Mouse (Mus musculus): Measurements from ENCODE around the gene Ssbp3. TPM values are rescaled to one million over a fixed set of nuclear protein-coding genes. Genes with fewer than 3 reads are reported as not detected.
A peak's percentile ranks its signal among the peaks of the same experiment; 100 is the strongest.

The Ssbp3 gene
- total RNA-seq, 2 experiments from 2014 or later = 106 to 119 TPM

DNA sequence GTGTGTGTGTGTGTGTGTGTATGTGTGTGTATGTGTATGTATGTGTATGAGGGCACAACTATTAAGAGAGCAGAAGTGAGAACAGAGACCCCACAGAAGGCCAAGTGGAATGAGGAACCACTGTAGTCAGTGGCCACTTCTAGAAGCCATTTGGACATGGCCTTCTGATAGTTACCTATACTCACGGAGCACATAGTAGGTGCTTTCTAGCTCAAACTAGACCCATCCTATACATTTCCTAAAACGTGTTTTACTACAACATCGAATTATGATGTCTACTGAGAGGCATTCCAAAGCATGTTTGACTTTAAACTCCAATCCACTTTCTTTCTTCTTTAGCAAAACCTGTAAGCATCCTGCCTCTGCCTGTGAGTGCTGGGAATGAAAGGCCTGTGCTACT lies 4.6 kb upstream of the Ssbp3 start:
- no peak for DNase-seq (ENCODE audit: low spot score in 2 of 2)

DNA sequence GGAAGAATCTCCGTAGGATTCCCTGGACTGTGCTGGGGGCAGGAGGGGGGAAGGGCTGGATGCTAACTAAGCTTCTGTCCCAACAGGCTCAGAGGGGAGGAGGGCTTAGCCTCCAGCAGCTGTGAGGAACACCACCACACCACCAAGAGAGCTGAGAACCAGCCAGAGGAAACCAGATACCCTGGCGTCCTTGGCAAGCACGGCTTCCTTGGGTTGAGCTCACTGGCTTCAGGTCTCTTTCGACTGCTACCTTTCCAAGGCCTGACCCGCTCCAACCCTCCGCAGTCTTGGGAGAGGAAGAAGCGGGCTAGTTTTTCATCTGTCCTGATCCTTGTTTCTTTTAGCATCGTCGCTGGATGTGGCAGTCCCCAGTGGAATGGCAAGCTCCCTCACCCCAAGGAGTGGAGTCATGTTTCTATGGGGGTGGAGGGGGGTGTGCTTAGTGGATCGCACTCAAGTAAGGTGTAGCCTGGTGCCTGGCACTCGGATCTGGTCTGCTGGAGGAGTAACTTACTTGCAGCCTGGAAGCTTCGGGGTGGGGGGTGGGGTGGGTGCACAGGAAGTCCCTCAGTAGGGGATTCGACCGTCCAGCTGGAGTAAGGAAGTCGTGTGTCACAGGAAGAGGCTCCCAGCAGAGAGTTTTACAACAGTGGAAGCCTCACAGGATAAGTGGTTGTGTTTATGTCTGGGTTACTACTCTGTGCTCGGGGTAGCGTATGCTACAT lies 2.6 kb upstream of the Ssbp3 start:
- no peak for DNase-seq (ENCODE audit: low spot score in 2 of 2)

DNA sequence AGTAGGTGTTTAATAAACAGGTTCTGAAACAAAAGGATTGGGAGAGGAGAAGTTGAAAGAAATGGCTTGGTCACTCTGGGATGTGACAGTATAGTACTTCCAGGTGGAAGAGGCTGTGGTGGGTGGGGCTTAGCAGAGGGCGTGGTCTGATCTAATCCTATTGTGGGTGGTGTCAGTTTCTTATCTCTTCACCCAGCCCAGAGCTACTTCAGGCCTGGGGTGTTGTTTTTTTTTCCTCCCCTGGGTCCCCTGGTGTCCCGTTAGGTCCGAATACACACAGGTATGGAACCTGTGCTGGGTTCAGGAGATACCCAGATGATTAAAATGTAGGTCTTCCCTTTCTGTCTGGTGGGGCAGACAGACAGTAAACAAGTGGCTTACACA lies 2.1 kb upstream of the Ssbp3 start:
- no peak for DNase-seq (ENCODE audit: low spot score in 2 of 2)

DNA sequence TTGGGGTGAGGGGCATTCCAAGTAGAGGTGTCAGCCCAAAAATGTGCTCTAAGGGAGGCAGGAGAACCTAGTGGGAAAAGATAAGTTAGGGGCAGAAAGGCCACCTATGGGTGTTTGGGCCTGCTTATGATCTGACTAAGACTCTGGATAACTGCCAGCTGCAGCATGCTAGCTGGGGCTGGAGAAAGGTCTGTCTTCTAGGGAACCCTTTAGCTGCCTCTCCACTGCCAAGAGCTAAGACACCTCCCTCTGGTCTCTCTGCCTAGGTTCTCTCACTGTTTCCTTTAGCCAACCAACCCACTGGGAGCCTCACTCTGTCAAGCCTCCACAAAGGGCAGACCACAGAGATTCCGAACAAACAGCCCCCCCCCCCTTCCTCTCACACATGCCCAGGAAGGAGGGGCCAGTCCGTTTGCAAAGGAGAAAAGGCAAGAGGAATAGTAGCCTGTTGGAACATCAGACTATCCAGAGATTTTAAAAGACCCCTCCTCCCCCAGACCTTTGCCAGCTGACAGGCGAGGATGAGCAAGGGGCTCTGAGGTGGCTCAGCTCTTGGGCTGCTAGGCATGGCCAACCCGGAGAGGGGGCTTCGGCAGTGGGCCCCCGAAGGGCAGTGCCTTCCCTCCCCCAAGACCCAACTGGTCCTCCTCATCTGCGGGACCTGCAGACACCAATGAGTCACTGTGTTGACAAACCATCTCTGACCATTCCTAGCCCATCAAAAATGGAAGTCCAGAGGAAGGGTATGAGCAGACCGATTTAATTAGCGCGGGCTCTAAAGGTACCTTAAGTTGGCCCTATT lies 1.4 kb upstream of the Ssbp3 start:
- no peak for DNase-seq (ENCODE audit: low spot score in 2 of 2)

DNA sequence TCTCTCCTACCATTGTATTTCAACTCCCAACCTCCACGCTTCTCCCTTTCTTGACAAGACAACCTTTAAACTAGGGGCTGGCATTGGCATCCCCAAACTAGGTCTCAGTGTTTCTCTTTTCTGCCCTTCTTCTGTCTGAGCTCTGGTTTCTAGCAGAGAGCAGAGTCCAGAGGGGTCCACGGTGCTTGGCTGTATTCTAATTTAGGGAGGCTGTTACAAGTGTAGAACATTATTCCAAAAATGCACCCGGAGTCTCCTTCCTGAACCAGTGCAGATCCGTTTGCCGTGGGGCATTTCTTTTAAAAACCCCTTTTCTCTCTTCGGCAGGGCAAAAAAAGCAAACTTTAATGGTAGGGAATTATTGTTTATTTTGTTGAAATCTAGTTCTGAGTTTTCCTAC lies 704 bp upstream of the Ssbp3 start:
- peak; percentile 31 to 34 for DNase-seq (ENCODE audit: low spot score in 2 of 2)

DNA sequence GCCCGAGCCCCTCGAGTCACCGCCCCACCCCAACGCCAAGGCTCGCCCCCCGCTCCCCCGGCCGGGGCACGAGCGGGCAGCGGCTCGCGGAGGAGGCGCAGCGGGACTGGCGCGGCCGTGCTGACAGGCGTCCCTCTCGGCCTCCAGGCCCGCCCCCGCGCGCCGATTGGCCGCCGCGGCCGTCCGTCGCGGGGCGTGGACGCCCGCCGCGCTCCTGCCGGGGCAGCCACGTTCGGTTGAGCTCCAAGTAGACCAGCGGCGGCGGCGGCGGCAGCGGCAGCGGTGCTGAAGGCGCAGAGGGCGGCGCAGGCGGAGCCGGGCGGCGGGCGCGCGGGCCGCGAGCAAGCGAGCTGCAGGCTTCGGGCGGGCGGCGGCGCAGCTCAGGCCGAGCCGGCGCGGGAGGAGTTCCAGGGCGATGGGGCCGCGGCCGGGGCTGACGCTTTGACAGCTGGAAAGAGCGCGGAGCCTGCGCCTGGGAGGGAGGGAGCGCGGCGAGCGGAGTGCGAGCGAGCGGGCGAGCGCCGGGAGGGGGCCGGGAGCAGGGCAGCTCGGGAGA lies 823 bp downstream of the Ssbp3 start:
- DNase-seq (ENCODE audit: low spot score in 2 of 2) = peak; percentile 87 to 94

DNA sequence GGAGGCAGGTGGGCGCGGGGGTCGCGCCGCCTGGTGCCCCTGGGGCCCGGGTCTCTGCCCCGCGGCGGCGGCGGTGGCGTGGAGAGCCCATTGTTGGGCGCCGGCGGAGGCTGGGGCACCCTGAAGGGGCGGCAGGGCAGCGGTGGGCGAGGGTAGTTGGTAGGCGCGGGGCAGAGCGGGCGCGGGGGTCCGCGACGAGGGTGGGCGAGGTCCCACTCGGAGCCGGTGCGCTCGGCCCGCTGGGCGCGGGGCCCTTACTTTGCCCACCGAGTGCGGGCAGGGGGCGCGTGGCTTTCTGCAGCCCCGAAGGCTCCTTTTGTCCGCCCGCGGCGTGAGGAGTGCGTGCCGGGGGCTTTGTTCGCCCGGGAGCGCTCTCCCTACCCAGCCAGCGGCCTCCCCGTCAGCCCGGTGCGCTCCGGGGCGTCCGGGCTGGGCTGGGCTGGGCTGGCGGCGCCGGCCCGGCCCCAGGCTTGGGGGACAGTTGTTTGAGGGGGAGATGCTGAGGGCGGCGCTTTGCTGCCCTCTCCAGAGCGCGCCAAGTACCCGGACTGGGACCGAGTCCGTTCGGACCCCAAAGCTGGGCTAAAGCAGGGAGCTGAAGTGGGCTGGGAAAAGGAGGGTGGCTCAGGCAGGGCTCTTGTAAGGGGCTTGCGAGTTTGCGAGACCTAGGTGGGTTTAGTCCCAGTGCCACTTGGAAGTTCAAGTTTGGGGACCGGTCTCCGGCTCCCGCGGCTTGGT lies 1.6 kb downstream of the Ssbp3 start:
- DNase-seq (ENCODE audit: low spot score in 2 of 2) = peak in 1 of 2 experiments; percentile 21

DNA sequence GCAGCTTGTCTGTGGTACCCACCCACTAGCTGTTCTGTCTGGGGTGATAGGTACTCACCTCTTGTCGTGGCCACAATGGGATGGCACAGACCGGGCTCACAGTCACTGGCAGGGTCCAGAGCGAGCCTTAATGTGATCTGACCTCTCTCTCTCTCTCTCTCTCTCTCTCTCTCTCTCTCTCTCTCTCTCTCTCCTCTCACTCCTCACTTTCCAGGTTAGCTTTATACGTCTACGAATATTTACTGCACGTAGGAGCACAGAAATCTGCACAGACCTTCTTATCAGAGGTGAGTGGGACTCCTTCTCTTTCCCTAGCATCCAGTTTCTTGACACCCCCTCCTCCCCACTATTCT lies 2.2 kb downstream of the Ssbp3 start:
- no peak for DNase-seq (ENCODE audit: low spot score in 2 of 2)

DNA sequence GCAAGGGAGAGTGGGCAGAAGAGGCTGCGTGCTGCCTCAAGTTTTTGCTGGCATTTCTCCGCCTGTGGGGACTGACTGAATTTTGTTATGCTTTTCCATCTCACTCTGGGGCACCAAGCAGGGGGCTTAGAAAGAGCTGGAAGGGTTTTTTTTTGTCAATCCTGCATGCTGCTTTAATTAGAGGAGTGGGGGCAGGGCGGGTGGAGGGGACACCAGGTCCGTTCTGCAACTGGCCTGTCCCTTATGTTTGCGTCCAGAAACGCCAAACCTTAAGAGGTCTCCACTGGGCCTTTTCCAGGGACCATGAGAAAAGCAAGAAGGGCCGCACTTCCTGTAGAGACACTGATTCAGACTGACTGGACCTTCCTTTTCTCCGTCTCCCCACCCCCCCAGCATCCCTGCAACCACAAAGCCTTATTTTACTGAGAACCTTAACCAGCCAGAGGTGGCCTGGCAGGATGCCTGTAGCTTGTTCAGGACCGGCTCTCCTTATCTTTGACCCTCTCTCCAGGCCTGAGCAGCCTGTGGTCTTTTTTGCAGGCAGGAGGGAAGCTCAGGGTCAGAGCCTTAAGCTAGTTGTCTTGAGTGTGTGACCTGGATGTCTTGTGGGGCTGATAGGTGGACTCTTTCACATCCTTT lies 3.0 kb downstream of the Ssbp3 start:
- DNase-seq (ENCODE audit: low spot score in 2 of 2) = no peak

DNA sequence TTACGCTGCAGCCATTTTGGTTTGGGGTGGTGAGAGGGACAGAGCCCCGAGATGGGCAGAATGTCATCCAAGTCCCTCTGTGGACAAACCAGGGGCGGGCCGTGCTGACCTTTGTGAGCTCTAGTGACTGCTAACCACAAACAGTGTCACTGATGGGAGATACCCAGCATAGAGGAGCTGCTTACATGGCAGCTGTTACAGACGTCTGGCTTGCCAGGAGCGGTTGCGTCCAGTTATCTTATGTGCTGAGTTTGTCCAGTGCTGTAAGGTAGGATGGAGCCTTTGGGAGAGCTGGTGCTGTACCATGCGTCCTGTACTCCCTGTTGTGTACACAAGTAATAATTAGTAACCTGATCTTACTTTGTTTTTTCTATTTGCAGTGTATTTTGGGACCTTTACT lies 4.8 kb downstream of the Ssbp3 start:
- no peak for DNase-seq (ENCODE audit: low spot score in 2 of 2)

DNA sequence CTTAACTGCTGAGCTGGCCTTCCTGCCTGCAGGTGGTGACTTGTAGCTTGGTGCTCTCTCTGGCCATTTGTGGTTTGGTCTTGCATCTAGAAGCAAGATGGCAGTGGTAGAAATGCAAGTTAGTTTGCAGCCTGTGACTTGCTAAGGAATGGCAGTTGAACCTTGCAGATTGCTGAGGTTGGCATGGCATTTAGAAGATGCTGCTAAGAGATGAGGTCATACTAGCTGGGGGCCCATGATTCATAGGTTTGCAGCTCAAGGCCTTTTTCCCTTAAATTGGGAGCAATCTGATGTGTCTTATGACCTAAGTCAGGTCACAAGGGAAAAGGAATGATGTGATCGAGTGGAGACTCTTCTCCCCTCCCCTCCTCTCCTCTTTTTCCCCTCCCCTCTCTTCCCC lies 7.8 kb downstream of the Ssbp3 start:
- no peak for DNase-seq (ENCODE audit: low spot score in 2 of 2)

DNA sequence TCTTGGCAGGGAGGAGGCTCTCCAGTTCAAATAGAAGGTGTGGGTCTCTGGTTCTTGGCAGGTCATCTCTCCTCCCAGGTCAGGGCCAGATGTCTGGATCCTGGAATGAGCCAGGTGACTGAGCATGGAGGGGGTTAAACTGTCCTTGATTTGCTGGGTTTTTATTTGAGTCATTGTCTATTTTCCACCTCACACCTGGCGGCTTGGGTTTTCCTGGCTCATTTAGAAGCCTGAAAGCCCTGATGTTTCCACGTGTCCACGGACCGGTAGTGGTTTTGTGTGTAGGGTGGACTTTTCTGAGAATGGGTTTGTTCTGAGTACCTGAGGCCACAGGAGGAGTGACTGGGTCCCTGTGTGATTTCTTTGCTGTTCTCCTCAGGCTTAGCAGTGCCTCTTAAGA lies 9.6 kb downstream of the Ssbp3 start:
- no peak for DNase-seq (ENCODE audit: low spot score in 2 of 2)

DNA sequence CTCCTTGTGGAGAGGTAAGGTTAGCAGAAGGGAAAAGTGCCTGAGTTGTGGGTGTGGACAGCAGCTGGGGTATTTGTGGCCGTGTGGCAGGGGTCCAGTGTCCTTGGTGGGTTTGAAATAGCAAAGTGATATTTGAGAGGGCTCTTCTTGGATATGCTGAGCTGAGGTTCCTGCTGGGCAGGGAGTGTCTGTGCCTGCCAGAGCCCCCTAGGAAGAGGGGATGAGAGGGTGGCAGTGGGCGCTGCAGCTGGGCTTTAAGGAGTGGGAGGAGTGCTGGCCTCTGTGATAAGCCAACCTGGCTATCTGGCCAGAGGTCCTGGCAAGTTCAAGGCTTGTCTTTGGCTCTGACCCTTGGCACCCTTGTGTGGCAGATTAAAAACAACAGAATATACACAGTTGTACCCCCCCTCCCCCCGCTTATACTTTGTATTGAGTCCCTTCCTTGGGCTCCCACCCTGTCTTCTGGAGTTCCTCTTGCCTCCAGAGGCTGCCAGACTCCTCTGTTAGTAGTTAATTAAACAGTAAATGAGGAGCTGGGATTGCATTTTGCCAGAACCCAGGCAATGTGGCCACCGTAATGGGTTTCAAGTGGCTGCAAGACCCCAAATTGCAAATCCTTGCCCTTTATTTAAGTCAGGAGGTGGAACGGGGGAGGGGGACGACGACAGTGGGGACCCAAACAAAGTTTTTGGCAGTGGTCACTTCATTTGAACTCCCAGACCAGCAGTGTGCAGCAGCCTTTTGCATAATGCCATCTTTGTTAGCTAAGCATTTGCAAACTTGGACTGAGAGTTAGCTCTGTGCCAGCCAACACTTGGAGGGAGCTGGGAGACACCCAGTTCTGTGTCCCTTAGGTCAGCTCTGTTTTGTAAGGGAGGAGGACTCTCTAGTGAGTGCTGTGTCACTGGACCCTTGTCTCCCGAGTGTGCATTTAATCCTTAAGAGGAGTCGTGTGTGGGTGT lies 11.2 kb downstream of the Ssbp3 start:
- peak; percentile 32 to 75 for DNase-seq (ENCODE audit: low spot score in 2 of 2)

DNA sequence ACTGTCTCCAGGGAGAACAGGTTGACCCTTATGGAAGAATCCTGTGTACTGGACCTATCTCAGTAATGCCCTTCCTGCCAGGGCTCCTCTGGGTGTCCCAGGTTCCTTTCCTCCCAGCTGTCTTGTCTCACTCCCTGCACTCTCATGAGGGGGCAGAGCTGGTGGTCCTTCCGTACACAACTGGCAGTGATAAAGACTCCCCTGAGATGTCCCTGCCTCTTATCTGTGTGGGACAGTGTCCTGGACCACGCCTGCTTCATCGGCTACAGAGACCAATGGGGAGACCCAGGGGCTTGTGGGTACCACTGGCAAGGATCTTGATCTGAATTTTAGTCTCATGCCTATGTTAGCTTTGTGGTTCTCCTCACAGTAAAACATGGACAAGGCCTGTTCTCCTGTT lies 12.4 kb downstream of the Ssbp3 start:
- no peak for DNase-seq (ENCODE audit: low spot score in 2 of 2)

DNA sequence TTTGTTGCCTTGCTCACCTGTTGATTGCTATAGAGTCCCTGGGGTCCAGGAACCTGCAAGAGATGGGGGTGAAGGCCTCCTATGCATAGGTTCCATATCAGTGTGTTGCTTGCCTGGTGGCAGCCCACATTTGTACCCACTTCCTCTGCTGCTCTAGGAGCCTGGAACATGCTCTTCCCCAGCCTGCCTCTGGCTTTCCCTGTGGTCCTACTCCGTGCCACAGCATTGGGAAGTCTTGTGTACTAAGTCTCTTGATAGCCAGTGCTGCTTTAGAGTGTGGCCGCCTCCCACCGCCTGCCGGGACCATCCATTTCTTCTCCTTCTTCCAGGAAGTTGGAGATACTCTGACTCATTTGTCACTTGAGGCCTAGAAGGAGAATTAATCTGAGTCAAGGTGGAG lies 13.7 kb downstream of the Ssbp3 start:
- no peak for DNase-seq (ENCODE audit: low spot score in 2 of 2)

DNA sequence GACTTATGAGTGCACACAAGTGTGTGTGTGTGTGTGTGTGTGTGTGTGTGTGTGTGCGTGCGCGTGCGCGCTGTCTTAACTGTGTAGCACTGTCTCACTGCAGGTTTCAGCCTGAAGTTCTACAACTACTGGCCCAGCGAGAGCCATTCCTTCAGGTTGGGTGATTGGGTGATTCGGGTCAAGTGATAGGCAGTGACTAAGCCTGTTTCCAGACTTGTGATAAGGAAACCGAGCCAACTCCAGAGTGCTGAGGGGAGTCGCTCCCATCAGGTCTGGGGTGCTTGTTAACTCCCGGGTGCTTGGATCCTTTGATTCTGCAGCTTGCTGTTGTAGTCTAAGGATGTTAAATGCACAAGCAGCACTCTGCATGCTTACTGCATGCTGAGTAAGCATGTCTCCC lies 14.4 kb downstream of the Ssbp3 start:
- no peak for DNase-seq (ENCODE audit: low spot score in 2 of 2)

DNA sequence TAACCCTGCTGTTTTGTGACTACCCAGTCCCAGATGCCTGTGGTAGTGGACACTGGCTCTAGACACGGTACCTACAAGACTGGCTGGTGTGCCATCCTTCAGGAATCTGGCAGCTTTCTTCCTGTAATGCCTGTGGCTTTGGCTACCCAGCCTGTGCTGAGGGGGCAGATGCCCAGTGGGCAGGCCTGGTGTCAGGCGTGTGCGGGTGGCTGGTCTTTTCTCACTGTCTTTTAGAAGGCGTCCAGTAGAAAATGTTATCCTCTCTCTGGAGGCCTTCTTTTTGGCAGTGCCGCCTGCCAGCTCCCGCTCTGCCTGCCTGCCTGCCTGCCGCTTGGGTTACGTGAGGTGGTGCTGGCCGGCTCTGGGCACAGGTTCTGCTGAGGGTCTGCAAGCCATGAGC lies 15.9 kb downstream of the Ssbp3 start:
- no peak for DNase-seq (ENCODE audit: low spot score in 2 of 2)

DNA sequence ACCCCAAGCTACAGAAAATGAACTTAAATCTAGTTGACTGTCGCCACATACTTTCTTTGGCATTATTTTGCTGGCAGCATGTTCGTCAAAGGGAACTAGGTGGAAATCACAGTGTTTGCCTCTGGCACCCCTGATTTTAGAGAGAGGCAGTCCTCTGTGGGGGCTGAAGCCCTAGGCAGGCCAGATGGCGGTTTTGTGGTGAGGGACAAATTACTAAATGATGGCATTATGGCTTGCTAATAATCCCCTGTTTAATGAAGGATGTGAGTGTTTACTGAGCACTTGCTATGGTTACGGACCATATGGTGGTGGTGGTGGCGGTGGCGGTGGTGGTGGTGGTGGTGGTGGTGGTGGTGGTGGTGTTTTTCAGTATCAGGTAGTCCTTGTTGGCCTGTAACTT lies 16.5 kb downstream of the Ssbp3 start:
- DNase-seq (ENCODE audit: low spot score in 2 of 2) = no peak

DNA sequence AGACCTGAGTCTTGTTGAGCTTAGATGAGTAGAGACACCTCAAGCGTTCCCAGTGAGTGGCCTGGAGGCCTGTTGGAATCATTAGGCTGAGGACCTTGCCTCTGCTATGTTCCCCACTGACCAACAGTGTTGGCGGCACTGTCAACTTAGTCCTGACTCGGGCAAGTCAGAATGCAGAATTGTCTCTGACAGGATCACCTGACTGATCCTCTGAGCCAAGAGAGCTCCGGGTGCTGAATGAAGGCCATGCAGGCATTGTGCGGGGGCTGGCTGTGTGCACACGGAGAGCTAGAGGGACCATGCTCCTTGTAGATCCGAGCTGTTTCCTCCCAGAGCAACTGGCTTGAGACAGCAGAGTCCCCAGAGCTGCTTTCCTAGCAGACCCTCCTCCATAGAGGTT lies 18.5 kb downstream of the Ssbp3 start:
- no peak for DNase-seq (ENCODE audit: low spot score in 2 of 2)

DNA sequence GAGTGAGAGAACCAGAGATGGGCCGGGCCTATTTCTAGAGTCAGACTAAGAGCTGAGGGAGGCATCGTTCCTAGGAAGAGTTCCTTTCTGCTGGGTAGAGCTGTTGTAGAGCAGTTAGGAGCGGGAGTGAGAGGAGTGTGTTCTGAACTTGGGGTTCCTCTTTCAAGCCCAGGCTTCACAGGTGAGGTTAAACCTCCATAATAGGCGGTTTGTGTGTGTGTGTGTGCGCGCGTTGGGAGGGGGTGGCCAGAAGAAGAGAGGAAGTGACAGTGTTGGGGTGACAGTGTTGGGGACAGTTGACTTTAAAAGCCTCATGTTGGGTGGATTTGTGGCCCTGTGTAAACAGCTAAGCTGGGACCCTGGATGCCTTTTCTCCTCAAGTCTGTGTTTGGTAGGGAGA lies 22.1 kb downstream of the Ssbp3 start:
- no peak for DNase-seq (ENCODE audit: low spot score in 2 of 2)
